Mouse (Mus musculus): ENCODE data around the gene Fam13c.

Fam13c gene

DNA sequence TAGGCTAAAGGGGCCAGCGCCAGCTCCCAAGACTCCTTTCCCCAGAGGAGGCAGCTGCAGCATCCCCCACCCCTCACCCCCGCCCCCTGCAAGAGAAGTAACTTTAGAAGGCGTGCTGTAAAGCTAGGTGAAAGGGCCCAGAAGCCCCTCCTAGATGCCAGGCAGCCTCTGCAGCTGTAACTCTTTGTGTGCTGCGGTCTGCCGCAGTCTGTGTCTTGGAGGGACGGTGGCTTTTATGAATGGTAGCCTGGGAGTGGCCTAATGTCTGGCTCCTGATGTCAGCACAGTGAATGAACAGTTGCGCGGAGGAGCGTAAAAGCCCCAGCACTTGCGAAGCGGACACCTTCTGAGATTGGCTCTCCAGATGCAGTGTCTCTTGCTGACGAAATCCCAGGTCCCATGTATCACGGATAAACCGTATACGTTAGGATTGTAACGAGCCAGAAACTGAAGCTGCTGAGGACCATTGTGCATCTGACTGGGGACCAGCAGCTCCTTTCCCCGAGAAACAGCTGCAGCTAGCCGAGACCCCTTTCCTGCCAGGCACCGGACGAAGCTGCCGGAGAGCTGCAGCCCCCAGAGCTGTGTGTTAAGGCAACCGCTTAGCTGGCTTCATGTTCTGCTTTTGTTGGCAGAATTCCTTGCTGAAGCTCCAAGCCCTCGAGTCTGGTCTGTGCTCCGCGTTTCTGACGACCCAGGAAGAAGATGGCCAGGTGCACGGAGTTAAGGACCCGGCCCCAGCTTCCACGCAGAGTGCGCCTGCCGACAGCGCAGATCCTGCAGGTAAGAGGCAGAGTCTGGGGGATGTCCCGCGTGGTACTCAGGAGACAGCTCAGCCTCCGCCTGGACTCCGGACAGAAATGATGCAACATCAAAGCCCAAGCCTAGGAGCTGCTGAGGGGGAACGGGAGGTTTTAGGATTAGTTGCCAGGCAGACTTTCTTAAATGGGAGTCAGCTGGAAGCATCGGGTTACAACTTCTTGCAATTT, 80.2 kb downstream of the Fam13c start:
- DNase-seq (ENCODE audit: low spot score): no peak

DNA sequence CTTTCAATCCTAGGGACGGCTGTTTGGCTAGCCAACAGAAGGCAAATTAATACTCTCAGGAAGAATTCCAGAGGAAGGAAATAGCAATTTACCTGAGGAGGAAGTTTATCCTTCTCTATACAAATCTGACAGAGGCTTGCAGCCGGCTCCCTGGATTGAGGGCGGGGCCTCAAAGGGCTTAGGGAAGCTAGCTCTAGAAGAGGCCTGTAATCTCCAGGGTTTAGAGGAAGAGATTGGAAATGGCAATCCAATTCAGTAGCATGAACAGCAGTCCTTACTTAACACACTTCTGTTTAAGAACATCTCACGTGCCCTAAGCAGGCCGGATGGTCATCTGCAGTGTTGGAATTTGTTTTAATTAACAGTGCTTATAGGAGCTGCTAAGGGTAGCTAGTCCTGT, 81.1 kb downstream of the Fam13c start:
- DNase-seq (ENCODE audit: low spot score): no peak

GRCm38 (mm10) chr10:70530185-70530823, 90.0 kb downstream of the Fam13c start:
- no peak for DNase-seq (ENCODE audit: low spot score)

- DNase-seq (ENCODE audit: low spot score): no peak
Observed at GRCm38 (mm10) chr10:70532249-70532648, 92.0 kb downstream of the Fam13c start.

- no peak for DNase-seq (ENCODE audit: low spot score)
Observed at GRCm38 (mm10) chr10:70533301-70533781, 93.1 kb downstream of the Fam13c start.

DNA sequence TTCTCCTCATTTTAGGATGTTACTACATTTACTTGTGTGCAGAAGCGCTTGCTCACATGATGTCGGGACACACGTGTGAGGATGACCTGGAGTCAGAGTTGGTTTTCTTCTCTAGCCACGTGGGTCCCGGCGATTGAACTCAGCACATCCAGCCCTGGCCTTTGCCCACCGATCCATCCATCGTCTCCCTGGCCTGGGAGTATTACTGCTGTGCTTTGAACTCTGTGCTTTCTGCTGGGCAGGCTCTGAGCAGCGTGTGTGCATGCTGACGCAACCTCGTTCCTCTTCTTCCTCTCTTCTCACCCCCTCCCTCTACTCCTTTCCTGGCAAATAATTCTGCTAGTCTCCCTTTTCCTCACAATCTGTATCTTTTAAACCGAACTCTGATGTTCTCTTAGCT, 93.7 kb downstream of the Fam13c start:
- DNase-seq (ENCODE audit: low spot score): no peak

- no peak for DNase-seq (ENCODE audit: low spot score)
Observed at GRCm38 (mm10) chr10:70534571-70534970, 94.3 kb downstream of the Fam13c start.

GRCm38 (mm10) chr10:70535401-70535800, 95.1 kb downstream of the Fam13c start:
- no peak for DNase-seq (ENCODE audit: low spot score)

GRCm38 (mm10) chr10:70537694-70538093, 97.4 kb downstream of the Fam13c start:
- DNase-seq (ENCODE audit: low spot score): no peak

GRCm38 (mm10) chr10:70539251-70539650, 99.0 kb downstream of the Fam13c start:
- DNase-seq (ENCODE audit: low spot score): no peak

- no peak for DNase-seq (ENCODE audit: low spot score)
Observed at GRCm38 (mm10) chr10:70540456-70541195, 100.3 kb downstream of the Fam13c start.

DNA sequence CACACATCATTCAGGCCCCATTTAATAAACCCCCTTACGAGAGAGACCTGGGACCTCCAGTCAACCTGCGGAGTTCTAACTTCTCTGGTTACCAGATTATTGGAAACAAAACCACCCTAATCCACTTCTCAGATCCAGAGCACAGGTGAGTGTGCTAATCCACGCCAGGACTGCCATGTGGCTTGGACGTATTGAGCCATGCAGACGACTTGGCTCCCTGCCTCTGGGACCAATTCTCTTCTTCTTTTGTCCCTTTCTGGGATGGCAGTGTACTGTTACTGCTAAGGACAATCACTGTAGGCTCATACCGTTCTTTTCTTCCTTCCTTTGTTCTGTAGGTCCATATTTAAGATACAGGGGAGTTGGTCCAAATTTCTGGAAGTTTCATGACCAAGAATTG, 102.6 kb downstream of the Fam13c start:
- no peak for DNase-seq (ENCODE audit: low spot score)

- no peak for DNase-seq (ENCODE audit: low spot score)
Observed at GRCm38 (mm10) chr10:70552531-70552930, 112.2 kb downstream of the Fam13c start.

GRCm38 (mm10) chr10:70563636-70564035, 123.4 kb downstream of the Fam13c start:
- peak; percentile 53 for DNase-seq (ENCODE audit: low spot score)

GRCm38 (mm10) chr10:70581556-70582211, 141.4 kb downstream of the Fam13c start:
- no peak for DNase-seq (ENCODE audit: low spot score)

GRCm38 (mm10) chr10:70584171-70584570, 143.9 kb downstream of the Fam13c start:
- no peak for DNase-seq (ENCODE audit: low spot score)

GRCm38 (mm10) chr10:70586876-70587405, 146.7 kb downstream of the Fam13c start:
- no peak for DNase-seq (ENCODE audit: low spot score)

DNA sequence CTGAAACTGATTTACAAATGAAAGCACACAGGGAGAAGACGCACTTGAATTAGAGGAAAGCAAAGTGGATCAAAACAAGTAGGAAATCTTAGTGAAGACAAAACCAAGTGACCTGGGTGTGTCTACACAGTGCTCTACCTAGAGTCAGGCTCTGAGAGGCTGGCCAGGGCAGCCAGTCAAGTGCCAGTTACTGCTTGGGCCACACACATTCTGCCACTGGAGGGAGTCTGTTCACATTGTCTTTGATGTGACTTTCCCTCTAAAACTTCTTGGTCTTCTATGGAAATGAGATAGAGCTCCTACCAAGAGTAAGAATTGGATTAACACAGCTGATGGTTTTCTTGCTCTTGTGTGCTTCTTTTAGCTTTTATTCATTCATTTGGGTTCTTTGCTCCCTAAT, 153.7 kb downstream of the Fam13c start:
- DNase-seq (ENCODE audit: low spot score): peak; percentile 38

GRCm38 (mm10) chr10:70598081-70598515, 157.8 kb downstream of the Fam13c start:
- DNase-seq (ENCODE audit: low spot score): no peak

DNA sequence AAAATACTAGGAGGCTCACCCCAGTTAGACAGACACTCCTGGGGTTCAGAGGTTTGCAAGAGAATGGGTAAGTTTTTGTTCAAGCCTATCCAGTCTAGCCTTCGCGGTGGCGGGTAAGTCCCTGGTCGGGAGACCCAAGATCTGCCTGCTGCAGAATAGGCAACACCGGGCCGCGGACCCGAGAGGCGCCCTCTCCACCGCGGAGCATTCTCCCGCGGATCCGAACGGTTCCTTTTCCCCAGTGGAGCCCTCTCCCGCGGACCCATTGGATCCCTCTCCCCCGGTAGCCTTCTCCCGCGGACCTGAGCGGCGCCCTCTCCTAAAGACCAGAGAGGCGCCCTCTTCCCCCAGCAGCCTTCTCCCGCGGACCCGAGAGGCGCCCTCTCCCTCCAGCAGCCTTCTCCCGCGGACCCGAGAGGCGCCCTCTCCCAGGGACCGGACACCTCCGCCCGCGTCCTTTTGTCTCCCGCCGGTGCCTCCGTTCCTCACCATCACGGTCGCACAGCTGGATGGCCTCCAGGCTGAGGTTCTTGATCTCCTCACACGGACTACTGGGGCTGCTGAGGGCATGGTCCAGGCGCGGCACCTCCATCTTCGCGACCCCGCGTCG, 158.3 kb downstream of the Fam13c start:
- peak; percentile 37 for DNase-seq (ENCODE audit: low spot score)

Measured in left cerebral cortex, adult 11 months (tissue).